Mouse (Mus musculus) c-Kit-positive CD71-positive TER-119-positive erythroid progenitor cells, embryonic 14.5 days (primary cell): ENCODE results near the gene Thumpd3.

Source experiments
- DNase-seq: peaks from one replicate; pipeline ENCODE4 v3.0.0-alpha.2; 2013; ENCODE audit warnings: low spot score

Thumpd3 gene

GRCm38 (mm10) chr6:113079492-113079891, 33.5 kb downstream of the Thumpd3 start:
- peak; percentile 22 for DNase-seq

- DNase-seq: no peak
These were observed 36.2 kb downstream of the Thumpd3 start for GRCm38 (mm10) chr6:113082229-113082628.

GRCm38 (mm10) chr6:113084590-113084989, 38.6 kb downstream of the Thumpd3 start:
- DNase-seq: no peak

GRCm38 (mm10) chr6:113093206-113093605, 47.2 kb downstream of the Thumpd3 start:
- DNase-seq: no peak

- DNase-seq: no peak
These were observed 49.5 kb downstream of the Thumpd3 start for GRCm38 (mm10) chr6:113095547-113095946.

GRCm38 (mm10) chr6:113097662-113098061, 51.6 kb downstream of the Thumpd3 start:
- no peak for DNase-seq

GRCm38 (mm10) chr6:113099640-113100289, 53.7 kb downstream of the Thumpd3 start:
- no peak for DNase-seq

GRCm38 (mm10) chr6:113102541-113102940, 56.5 kb downstream of the Thumpd3 start:
- no peak for DNase-seq

GRCm38 (mm10) chr6:113103765-113104164, 57.7 kb downstream of the Thumpd3 start:
- peak; percentile 59 for DNase-seq

- DNase-seq: no peak
These were observed 63.4 kb downstream of the Thumpd3 start for GRCm38 (mm10) chr6:113109378-113109777.

- no peak for DNase-seq
These were observed 63.9 kb downstream of the Thumpd3 start for GRCm38 (mm10) chr6:113109956-113110355.
